Mouse (Mus musculus): Measurements from ENCODE around the gene Foxn2. TPM values are rescaled to one million over a fixed set of nuclear protein-coding genes. Genes with fewer than 3 reads are reported as not detected.
"Not testable (repeated sequence)": the region's sequence is repeated elsewhere in the genome, so short reads cannot be mapped to it uniquely, and the experiment has no call there.

Gene Foxn2
- polyA plus RNA-seq, 1 experiment: 15.9 TPM

DNA sequence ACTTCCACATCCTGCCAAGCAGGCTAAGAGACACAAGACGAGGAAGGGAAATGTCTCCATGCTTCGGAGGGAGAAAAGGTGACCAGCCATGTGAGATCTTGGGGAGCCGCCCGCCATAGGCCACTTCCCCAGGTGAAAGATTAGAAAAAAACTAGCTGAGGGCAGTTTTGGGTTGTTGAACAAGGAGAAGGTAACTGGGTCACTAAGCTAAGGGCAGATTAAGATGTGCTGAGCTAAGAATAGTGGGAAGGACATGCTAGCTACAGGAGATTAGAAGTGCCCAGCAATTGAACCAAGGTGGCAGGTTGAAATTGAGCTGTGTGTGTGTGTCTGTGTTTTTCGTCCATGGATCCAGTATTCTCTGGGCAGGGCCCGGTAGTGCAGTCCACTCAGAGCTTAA is 27.2 kb downstream of the Foxn2 start:
- Histone ChIP-seq H3K4me3 (ENCODE audit: insufficient read depth, low read depth, low read length) (no peak overlapping the region), H3K4me1 (ENCODE audit: control insufficient read depth, insufficient read depth, insufficient read length, low read length) (0 out of 2 replicates have a peak, but pooled peaks cover 3% of the 10 kb centered on the region), H3K27ac (replicated peaks; ENCODE audit: low read depth, low read length) (no peak overlapping the region)

DNA sequence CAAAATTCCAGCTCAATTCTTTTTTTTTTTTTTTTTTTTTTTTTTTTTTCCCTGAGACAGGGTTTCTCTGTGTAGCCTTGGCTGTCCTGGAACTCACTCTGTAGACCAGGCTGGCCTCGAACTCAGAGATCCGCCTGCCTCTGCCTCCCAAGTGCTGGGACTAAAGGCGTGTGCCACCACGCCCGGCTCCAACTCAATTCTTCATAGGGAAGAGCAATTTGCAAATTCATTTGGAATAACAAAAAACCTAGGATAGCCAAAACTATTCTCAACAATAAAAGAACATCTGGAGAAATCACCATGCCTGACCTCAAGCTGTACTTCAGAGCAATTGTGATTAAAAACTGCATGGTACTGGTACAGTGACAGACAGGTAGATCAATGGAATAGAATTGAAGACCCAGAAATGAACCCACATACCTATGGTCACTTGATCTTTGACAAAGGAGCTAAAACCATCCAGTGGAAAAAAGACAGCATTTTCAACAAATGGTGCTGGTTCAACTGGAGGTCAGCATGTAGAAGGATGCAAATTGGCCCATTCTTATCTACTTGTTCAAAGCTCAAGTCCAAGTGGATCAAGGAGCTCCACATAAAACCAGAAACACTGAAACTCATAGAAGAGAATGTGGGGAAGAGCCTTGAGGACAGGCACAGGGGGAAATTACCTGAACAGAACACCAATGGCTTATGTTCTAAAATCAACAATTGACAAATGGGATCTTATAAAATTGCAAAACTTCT is 28.3 kb downstream of the Foxn2 start:
- not testable (repeated sequence) for H3K4me3 ChIP-seq (ENCODE audit: insufficient read depth, low read depth, low read length); H3K4me1 ChIP-seq (ENCODE audit: control insufficient read depth, insufficient read depth, insufficient read length, low read length); H3K27ac ChIP-seq (replicated peaks; ENCODE audit: low read depth, low read length)

DNA sequence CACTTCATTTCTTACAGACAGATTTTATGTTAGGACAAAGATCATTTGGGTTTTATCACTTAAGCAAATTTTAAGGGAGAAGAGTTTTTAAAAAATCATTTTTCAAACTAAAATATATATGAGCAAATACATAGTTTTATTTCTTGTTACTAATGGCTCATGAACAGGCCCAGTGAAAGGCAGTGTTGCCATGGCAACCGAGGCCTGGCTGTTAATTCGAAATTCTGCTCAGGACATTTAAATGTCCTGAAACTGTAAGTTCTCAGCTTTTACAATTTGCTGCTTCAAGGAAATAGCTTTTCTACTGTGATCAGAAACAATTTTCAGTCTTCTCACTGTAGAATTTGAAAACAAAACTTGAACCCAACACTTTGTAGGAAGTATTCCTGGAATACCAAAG is 33.3 kb downstream of the Foxn2 start:
- no peak overlapping the region for H3K4me3 ChIP-seq (ENCODE audit: insufficient read depth, low read depth, low read length)
- H3K27ac ChIP-seq (replicated peaks; ENCODE audit: low read depth, low read length): no peak overlapping the region

DNA sequence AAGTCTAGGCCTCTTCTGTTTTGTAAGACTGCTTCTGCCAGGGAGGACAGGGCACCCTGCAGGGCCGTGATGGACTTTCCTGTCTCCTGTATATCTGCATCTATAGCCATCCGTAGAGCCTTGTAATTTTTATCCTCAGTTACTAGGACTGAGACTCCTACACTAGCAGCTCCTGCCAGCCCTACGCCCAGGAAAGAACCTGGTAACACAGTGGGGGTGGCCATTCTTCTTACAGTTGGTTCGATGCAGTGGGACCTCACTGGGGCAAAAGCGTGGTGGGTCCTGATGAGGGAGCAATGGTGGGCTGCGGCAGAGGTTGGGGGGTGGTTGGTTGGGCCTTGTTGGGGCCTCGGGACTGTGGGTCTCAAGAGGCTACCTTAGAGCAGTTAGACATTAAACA is 36.7 kb downstream of the Foxn2 start:
- Histone ChIP-seq H3K27ac (replicated peaks; ENCODE audit: low read depth, low read length) (no peak overlapping the region), H3K4me3 (ENCODE audit: insufficient read depth, low read depth, low read length) (no peak overlapping the region), H3K4me1 (ENCODE audit: control insufficient read depth, insufficient read depth, insufficient read length, low read length) (peaks cover 3% of the 10 kb centered on the region; the same call in 1 of the 2 replicates)

More for the DNA sequence above, 33.3 kb downstream of the Foxn2 start:
- H3K4me1 ChIP-seq (ENCODE audit: control insufficient read depth, insufficient read depth, insufficient read length, low read length): no peaks in the 10 kb centered on the region

DNA sequence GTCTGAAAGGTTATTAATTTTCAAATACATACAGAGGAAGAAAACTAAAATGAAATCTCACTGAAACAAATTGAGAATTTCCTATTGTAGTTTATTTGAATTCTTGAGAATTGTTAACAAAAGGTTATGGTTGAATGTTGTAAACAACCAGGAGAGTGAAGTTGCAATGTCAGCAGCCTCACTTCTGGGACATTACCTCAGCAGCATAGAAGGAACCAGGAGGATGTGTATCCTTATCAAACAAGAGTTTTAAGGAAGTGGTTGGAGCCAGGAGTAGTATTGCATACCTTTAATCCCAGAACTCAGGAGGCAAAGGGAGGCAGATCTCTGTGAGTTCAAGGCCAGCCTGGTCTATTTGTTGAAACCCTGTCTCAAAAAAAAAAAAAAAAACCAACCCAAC is 37.2 kb downstream of the Foxn2 start:
- Histone ChIP-seq H3K4me1 (ENCODE audit: control insufficient read depth, insufficient read depth, insufficient read length, low read length) (peaks cover 3% of the 10 kb centered on the region; the same call in 1 of the 2 replicates), H3K4me3 (ENCODE audit: insufficient read depth, low read depth, low read length) (no peak overlapping the region), H3K27ac (replicated peaks; ENCODE audit: low read depth, low read length) (no peak overlapping the region)

DNA sequence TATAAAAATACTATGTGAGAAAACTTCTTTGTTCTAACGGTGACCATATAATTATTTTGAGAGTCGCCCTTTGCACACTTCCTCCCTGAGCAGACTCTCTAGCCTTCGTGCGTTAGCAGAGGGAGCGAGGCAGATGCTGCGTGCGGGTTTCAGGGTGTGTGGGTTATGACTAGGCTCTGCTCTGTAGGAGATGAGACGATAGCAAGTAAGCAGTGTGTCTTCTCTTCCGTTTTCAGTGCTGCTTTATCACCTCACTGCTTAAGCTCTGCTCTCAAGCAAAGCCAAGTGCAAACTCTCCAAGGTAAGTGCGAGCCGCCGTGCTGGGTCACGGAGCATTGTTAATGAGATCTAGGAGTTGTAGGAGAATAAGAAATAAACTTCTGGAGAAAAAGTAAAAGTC is 38.5 kb downstream of the Foxn2 start:
- Histone ChIP-seq H3K4me1 (ENCODE audit: control insufficient read depth, insufficient read depth, insufficient read length, low read length) (peaks cover 3% of the 10 kb centered on the region; the same call in 1 of the 2 replicates), H3K27ac (replicated peaks; ENCODE audit: low read depth, low read length) (no peak overlapping the region), H3K4me3 (ENCODE audit: insufficient read depth, low read depth, low read length) (no peak overlapping the region)

DNA sequence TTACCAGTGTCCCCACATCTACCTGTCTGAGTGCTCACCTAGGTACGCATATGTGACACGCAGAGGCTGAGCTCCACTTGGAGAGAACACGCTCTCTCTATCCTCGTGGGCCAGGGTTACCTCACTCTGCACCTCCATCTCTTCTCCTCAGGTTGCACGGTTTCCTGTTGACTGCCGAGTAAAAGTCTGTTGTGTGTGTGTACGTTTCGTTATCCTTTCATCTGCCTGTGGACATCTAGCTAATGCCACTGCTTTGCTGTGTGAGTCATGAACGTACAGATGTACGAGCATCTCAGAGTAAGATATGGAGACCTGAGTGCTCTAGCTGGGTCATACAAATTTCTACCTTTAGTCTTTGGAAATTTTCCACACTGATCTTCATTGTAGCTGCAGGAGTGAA is 39.9 kb downstream of the Foxn2 start:
- no peak overlapping the region for H3K4me3 ChIP-seq (ENCODE audit: insufficient read depth, low read depth, low read length)
- H3K27ac ChIP-seq (replicated peaks; ENCODE audit: low read depth, low read length): no peak overlapping the region
- peaks cover 3% of the 10 kb centered on the region; the same call in 1 of the 2 replicates for H3K4me1 ChIP-seq (ENCODE audit: control insufficient read depth, insufficient read depth, insufficient read length, low read length)

DNA sequence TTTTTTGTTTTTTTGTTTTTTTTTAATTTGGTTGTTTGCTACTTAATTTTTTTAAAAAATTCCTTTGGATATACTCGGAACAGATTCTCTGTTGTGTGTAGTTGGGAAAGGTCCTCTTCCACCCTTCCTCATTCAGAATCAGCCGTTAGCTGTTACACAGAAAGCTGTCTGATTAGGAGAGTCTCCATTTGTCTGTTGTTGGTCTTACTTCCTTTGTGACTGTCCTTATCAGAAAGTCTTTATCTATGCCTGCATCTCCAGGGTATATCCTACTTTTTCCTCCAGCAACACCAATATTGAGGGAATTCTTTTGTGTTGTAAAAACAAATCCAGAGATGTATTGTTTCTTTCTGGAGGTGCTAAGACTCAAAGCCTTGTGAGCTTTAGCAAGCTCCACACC is 40.6 kb downstream of the Foxn2 start:
- Histone ChIP-seq H3K4me1 (ENCODE audit: control insufficient read depth, insufficient read depth, insufficient read length, low read length) (peaks cover 3% of the 10 kb centered on the region; the same call in 1 of the 2 replicates), H3K4me3 (ENCODE audit: insufficient read depth, low read depth, low read length) (no peak overlapping the region), H3K27ac (replicated peaks; ENCODE audit: low read depth, low read length) (no peak overlapping the region)

DNA sequence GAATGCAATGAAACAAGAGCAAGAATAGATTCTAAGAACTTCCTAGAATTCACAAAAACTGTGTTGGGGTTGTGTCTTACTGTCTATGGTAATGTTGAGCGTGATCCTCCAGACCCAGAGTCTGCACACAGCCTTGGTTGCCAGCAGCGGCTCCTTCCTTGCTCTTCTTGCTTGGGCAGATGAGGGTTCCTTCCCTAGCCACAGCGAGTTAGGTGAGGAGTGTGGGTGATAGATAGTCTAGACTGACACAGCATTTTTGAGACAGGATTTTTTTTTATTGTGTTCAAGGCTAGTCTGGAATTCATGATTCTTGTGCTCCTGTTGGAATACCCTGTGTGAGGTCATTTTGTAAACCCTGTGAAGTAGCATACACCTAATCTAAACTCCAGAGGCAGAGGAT is 41.1 kb downstream of the Foxn2 start:
- Histone ChIP-seq H3K4me3 (ENCODE audit: insufficient read depth, low read depth, low read length) (no peak overlapping the region), H3K4me1 (ENCODE audit: control insufficient read depth, insufficient read depth, insufficient read length, low read length) (peaks cover 3% of the 10 kb centered on the region; the same call in 1 of the 2 replicates), H3K27ac (replicated peaks; ENCODE audit: low read depth, low read length) (no peak overlapping the region)

DNA sequence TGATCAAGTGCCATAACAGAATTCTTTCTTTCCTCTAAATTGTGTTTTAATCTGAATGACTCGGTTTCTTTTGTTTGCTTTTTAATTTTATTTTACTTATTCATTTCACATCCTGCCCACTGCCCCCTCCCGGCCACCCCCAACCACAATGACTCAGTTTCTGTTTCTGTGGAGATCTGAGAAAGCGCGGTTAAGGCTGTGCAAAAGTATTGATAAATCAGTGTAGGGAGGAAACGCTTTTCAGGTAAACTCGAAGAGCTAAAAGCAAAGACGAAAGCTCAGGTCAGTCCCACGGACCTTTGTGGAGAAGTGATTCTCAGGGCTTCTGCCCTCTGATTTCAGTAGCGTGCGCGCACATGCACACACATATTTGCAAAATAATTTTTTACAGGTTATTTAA is 44.0 kb downstream of the Foxn2 start:
- Histone ChIP-seq H3K4me1 (ENCODE audit: control insufficient read depth, insufficient read depth, insufficient read length, low read length) (peaks cover 3% of the 10 kb centered on the region; the same call in 1 of the 2 replicates), H3K4me3 (ENCODE audit: insufficient read depth, low read depth, low read length) (no peak overlapping the region), H3K27ac (replicated peaks; ENCODE audit: low read depth, low read length) (no peak overlapping the region)

DNA sequence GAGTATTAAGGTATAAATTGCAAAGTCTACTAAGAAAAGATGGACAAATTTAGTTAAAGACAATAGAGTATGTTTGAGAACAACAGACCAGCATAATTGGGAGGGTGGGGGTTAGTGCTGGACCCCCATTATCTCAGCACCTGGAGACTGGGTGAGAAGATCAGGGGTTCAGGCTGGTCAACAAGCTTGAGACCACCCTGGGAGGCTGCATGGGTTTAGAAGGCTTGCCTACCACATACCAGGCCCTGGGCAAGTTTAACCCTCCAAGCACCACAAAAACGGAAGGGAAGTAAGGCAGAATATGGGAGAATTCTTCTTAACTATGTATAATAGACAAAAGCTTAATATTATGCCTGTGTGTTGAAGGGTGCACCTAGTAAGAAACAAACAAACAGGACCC is 44.4 kb downstream of the Foxn2 start:
- H3K4me1 ChIP-seq (ENCODE audit: control insufficient read depth, insufficient read depth, insufficient read length, low read length): peaks cover 3% of the 10 kb centered on the region; the same call in 1 of the 2 replicates
- no peak overlapping the region for H3K4me3 ChIP-seq (ENCODE audit: insufficient read depth, low read depth, low read length)
- H3K27ac ChIP-seq (replicated peaks; ENCODE audit: low read depth, low read length): no peak overlapping the region

DNA sequence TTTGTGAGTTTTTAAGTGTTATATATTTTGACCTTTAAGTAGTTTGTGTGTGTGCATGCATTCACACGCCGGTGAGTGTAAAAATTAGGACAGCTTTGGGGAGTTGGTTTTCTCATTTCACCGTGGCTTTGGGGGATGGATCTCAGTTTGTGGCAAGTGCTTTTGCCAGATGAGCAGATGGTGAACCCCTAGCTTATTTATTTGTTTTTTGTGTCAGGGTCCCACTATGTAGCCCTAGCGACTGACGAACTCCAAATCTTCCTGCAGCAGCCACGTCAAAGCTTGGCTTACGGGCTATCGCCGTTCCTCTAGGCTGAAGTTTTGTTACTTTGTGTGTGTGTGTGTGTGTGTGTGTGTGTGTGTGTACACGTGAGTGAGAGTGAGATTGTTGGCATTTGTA is 50.0 kb downstream of the Foxn2 start:
- H3K4me3 ChIP-seq (ENCODE audit: insufficient read depth, low read depth, low read length): no peak overlapping the region
- H3K4me1 ChIP-seq (ENCODE audit: control insufficient read depth, insufficient read depth, insufficient read length, low read length): no peaks in the 10 kb centered on the region
- H3K27ac ChIP-seq (replicated peaks; ENCODE audit: low read depth, low read length): no peak overlapping the region

DNA sequence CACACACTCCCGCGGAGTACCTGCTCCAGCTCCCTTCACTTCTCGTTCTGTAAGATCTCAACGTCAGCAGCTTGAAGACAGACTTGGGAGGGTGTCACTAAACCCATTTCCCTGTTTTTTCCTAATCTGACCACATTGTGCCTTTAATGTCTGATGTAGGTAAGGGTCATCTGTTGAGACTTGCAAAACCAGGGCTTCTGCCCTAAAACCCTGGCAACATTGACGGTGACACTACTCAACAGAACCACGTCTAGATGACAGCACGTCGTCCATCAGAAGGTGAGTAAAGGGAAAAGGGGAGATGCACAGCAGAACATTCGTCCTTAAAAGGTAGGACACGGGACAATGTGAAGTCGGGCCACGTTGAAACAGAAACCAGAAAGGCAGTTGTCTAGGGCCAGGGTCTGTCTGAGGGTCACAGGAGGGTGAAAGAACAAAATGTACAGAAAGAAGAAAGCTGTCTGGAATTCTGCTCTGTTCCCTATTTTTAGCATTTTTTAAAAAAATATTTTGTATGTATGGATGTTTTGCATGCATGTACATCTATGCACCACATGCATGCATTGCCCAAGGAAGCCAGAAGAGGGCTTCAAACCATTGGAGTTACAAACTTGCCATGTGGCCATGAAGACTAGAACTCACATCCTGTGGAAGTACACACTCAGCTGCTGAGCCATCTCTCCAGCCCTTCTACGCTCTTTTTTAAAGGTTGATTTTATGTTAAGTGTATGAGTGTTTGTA is 51.0 kb downstream of the Foxn2 start:
- Histone ChIP-seq H3K4me1 (ENCODE audit: control insufficient read depth, insufficient read depth, insufficient read length, low read length) (no peaks in the 10 kb centered on the region), H3K27ac (replicated peaks; ENCODE audit: low read depth, low read length) (no peak overlapping the region), H3K4me3 (ENCODE audit: insufficient read depth, low read depth, low read length) (no peak overlapping the region)

DNA sequence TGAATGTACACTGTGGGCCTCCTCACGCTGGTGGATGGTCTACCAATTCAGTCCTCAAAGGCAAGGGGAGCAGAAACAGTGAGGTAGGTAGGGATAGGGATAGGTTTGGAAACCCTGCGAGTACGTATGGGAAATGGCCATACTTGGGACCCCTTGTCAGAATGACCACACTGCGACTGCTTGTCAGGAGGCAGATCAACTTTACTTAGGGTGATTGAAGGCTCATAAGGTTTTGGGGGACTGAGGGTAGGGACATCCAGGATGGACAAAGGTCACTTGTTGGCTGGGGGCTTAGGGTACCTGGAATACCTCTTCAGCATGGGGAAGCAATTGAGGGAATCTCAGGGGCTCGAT is 51.6 kb downstream of the Foxn2 start:
- no peak overlapping the region for H3K4me3 ChIP-seq (ENCODE audit: insufficient read depth, low read depth, low read length)
- no peaks in the 10 kb centered on the region for H3K4me1 ChIP-seq (ENCODE audit: control insufficient read depth, insufficient read depth, insufficient read length, low read length)
- H3K27ac ChIP-seq (replicated peaks; ENCODE audit: low read depth, low read length): no peak overlapping the region

DNA sequence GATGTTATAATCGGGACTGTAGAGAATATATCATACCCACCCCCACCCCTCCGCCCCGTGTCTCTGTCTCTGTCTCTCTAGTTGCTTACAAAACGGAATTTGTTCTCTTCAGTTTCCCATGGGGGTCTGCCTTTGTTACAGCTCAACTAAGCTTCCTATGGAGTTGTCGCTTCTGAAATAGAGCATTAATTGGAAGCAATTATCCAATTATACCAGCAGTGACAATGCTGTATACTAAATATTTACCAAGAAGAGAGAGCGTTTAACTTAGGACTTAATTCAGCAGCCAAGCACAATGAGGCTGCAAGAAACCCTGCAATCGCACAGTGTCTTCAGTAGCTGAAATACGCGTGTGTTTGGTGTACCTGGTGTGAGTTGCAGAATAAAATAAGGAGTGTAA is 53.0 kb downstream of the Foxn2 start:
- Histone ChIP-seq H3K4me3 (ENCODE audit: insufficient read depth, low read depth, low read length) (no peak overlapping the region), H3K27ac (replicated peaks; ENCODE audit: low read depth, low read length) (no peak overlapping the region), H3K4me1 (ENCODE audit: control insufficient read depth, insufficient read depth, insufficient read length, low read length) (no peaks in the 10 kb centered on the region)

Data from brown adipose tissue, adult 24 weeks (tissue).